Mouse (Mus musculus): ENCODE results near the gene Rb1. TPM values are rescaled to one million over a fixed set of nuclear protein-coding genes. Genes with fewer than 3 reads are reported as not detected.

Rb1 gene
- polyA plus RNA-seq (2015; fragmentation: Illumina TruSeq; extraction: RNeasy Lipid Tissue Mini Kit (QIAGEN cat#74804); ENCODE audit: low read depth, low replicate concordance) = 23.0 TPM

GRCm38 (mm10) chr14:73325456-73326381, at the start of gene Rb1:
TSS of gene Rb1 (minus strand) at chr14:73325822.

GRCm38 (mm10) chr14:73237848-73238321, 87.7 kb downstream of the Rb1 start, which contains the start of gene Lpar6:
TSS of gene Lpar6 (plus strand) at chr14:73237895.

Other genes with a start within 250 kb of the Rb1 start
- gene Rcbtb2, start 202.8 kb downstream of the Rb1 start, polyA plus RNA-seq (2015; fragmentation: Illumina TruSeq; extraction: RNeasy Lipid Tissue Mini Kit (QIAGEN cat#74804); ENCODE audit: low read depth, low replicate concordance) = 32.1 TPM
- gene Lpar6, start 87.9 kb downstream of the Rb1 start, polyA plus RNA-seq (2015; fragmentation: Illumina TruSeq; extraction: RNeasy Lipid Tissue Mini Kit (QIAGEN cat#74804); ENCODE audit: low read depth, low replicate concordance) = 2.2 TPM
- gene Itm2b, start 59.5 kb upstream of the Rb1 start, polyA plus RNA-seq (2015; fragmentation: Illumina TruSeq; extraction: RNeasy Lipid Tissue Mini Kit (QIAGEN cat#74804); ENCODE audit: low read depth, low replicate concordance) = 1,162 TPM
- gene Med4, start 184.2 kb upstream of the Rb1 start, polyA plus RNA-seq (2015; fragmentation: Illumina TruSeq; extraction: RNeasy Lipid Tissue Mini Kit (QIAGEN cat#74804); ENCODE audit: low read depth, low replicate concordance) = 37.7 TPM
- gene Sucla2, start 199.5 kb upstream of the Rb1 start, polyA plus RNA-seq (2015; fragmentation: Illumina TruSeq; extraction: RNeasy Lipid Tissue Mini Kit (QIAGEN cat#74804); ENCODE audit: low read depth, low replicate concordance) = 190 TPM
- 4.2 TPM for gene Nudt15, start 222.4 kb upstream of the Rb1 start, polyA plus RNA-seq (2015; fragmentation: Illumina TruSeq; extraction: RNeasy Lipid Tissue Mini Kit (QIAGEN cat#74804); ENCODE audit: low read depth, low replicate concordance)

All from brain, adult 10 weeks (tissue).